Mouse (Mus musculus): ENCODE data around the gene Ccr6.
"Not testable (repeated sequence)": the region's sequence is repeated elsewhere in the genome, so short reads cannot be mapped to it uniquely, and the experiment has no call there.

Ccr6 gene

DNA sequence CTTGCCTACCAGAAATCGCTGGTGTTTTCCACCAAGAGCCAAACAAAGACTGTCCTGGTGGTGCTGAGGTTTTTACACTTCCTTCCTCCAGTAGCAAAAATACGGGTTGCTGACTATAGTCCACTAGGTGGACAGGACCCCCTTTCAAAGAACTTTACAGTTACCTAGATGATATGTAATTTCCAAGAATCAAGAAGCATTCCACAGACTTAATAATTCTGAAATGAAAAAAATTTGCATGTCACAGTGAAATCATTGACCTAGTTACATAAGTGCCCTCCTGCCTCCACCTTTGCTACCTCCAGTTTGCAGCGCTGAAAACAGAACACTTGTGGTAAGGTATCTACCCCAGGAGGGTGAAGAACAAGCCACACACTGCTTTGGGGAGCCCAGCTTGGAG lies at the start of gene Ccr6:
TSS of gene Ccr6 (plus strand) at position 301 of the 400 bp plus-strand sequence.
- DNase-seq = no peak

DNA sequence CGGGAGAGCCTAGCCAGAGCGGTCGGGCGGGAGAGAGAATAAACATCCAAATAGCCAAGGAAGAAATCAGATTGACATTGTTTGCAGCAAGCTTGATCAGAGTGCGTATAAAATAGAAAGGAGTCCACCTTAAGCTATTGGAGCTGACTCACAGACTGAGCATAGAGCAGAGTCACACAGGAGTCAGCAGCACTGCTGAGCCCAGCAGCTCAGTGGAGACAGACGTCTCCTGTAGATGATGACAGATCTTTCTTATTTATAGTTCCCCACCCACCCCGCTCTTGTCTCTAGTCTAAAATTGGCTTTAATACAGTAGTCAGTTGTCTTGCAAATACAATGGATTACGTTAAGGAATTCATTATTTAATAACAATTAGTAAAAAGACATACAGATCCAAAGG lies 42.2 kb upstream of the Ccr6 start:
- DNase-seq = no peak

DNA sequence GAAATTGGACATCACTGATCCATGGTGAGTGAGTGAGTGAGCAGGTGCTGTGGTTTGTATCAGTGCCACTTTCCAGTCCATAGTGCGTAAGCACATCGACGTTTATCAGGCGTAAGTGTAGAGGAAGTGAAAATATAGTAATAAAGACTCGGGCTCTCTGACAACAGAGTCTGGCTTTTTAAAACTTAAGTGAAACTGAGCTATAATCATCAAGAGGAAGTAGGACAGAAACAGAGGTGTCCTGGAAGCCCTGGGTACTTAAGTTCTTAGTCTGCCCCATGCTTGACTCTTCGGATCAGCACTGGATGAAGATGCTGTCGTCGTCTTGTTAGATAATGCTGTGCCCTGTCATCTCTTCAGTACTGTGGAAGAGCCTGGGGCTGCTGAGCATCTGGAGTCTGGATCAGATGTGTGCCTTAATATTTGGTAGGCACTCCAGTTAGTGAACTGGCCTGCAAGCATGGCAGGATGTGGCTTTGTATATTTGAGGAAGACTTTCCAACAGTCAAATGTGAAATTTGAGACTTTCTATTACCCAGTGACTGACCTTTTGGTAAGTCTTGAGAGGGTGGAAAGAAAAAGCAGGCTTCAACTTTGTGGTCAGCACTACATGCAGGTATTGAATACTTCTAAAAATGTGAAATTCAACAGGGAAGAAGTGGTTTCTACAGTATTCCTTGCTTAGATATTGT lies 40.0 kb upstream of the Ccr6 start:
- DNase-seq = no peak

DNA sequence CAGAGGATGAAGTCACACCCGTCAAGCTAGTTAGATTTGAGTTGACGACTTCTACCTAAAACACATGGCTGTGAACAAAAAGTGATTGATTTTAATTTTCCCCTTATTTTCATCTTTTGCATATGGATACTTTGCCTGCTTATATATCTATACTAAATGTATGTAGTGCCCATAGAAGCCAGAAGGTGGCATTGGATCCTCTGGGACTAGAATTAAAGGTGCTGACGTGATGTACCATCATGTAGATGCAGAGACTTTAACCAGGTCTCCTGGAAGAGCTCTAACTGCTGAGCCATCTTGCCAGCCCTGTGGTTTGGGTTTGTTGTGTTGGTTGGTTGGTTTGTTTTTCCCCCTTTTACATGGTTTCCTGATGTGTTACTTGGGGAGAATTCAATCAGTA lies 38.2 kb upstream of the Ccr6 start:
- DNase-seq = no peak

DNA sequence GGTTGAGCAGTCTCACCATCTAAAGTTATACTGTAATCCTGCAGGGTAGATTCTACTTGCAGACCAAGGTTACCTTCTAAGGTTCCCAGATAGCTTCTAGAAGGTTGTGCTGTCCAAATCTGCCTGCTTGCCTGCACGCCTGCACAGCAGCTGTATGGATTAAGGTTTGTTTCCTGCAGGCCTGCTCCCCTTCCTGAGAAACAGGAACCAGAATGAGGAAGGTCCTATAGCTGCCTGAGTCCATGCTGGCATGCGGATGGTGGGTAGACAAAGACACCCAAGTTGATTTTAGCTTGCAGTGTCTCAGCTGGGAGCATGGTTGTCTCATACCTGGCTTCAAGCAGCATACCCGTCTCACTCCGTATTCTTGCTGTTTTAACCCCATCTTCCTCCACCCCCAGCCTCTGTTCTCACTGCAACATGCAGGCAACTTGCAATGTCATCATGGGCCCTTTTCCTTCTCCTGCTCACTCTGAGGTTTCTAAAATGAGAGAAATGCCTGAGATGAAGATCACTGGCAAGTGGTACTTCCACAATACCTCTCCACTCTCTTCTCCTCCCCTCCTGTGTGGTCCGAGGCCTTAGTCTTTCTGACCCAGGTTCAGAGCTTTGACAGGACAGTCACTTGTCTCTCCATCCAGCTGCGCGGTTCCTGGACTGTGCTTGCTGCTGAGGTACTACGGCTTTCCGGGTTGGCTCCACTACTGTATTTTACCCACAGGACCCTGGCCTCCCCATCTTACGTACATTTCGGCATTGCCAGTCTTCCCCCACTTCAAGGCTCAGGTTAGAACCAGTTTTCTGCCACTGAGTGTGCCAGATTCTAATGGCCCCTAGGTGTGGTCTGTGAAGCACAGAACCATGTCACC lies 36.5 kb upstream of the Ccr6 start:
- no peak for DNase-seq

DNA sequence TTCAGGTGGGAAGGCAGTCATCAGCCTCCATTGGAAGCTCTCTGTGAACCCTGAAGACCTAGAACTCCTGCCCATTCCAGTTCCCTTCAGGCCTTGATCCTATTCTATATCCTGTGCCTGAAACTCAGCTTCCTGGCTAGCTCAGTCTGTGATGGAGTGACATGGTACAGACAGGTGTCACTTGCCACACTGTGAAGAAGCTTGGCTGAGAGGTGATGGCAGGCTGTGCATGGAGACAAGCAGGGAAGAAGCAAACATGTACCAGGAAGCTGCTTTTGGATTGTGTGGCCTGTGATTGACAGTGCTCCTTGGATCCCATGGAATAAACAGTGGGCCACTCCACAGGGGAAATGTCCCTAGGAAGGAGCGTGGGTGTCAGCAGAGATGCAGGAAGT lies 35.9 kb upstream of the Ccr6 start:
- DNase-seq = no peak

DNA sequence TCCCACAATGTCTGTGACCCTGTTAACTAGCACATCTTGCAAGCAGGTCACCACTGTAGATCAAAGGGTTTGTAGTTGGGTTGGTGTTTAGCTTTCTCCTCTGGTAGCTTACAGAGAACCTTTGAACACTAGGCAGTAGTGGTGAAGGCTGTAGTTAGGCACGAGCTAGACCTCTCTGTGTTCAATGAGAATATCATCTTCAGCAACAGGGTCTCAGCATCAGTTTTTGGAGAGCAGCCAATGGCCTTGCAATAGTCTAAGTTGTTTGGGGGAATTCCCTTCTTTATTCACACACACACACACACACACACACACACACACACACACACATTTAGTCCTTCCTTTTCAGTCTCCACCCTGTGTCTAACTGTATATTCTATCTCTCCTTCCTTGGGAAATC lies 32.4 kb upstream of the Ccr6 start:
- no peak for DNase-seq

DNA sequence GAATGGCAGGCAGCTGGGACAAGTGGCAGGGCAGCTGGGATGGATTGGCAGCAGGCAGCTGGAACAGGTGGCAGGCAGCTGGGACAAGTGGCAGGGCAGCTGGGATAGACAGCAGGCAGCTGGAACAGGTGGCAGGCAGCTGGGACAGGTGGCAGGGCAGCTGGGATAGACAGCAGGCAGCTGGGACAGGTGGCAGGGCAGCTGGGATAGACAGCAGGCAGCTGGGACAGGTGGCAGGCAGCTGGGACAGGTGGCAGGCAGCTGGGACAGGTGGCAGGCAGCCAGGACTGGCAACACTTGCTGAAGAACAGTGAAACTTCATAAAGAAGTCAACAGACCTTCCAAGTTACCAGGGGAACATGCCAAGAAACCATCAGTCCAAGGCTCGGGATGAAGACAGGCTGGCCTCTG lies 30.6 kb upstream of the Ccr6 start:
- not testable (repeated sequence) for DNase-seq

DNA sequence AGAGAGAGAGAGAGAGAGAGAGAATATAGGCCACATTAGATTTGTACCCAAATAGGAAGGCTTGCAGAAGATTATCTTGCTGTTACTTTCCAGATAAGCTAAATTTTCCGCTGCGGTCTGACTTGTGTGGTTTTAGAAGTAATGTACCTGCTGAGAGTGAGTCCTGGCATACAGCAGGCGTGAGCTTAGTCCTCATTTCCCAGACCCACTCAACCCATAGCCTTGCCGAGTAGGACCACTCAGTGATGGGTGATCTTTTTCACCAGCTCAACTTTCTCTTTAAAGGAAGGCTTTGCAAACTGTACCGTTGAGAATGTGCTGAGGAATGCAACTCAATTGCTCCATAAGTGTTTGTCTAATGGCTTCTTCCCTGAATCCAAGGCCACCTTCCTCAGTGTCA lies 29.2 kb upstream of the Ccr6 start:
- DNase-seq = no peak

DNA sequence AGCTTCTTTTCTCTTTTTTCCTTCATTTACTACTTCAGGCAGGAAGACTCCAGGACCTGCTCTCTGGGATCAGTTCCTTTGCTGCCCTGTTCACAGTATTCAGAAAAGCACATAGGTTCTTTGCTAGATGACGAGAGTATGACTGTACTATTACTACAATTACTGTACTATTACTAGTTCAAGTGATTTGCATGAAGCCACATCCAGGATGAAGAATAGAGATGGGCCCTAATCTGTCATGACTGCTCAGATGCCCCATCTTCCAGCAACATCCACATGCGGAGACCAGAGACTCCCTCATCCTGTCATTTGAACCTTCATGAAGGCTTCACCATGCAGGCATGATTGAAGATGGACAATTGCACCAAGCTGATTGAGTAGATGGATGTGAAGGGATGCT lies 26.1 kb upstream of the Ccr6 start:
- no peak for DNase-seq

DNA sequence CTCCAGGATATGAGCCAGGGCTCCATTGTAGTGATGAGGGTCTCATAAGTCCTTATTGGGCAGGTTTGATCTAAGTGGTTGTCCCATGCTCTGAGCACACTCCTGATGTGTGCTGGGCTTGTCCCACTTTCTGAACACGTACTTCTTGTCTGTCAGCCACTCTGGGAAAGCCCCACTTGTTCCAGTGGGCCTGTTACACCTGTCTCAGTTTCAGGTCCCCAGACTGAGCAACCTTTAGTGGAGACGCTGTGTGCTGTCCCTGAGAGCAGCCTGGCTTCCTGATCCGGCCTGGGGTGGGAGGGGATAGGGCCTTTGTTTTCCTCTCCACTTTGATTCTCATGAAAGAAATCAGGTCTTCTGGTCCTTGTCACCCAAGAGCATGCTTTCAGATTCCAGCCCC lies 25.7 kb upstream of the Ccr6 start:
- no peak for DNase-seq

DNA sequence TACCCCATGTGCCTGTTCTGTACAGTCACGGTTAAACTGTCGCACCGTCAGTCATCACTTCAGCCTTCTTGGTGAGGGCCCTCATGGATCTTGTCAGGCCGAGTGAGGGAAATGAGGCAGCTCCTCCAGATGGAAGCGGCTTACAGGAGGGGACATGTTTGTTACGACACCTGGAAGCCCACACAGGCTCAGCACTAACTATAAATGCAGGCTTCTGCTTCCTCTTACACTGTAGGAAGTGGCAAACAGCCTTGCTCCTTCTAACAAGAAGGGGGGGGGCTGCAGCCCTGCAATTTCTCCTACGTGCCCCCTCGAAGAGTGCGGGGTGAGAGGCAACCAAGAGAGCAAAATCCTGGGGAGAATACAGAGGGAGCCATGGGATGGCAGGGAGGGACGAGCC lies 25.2 kb upstream of the Ccr6 start:
- no peak for DNase-seq

DNA sequence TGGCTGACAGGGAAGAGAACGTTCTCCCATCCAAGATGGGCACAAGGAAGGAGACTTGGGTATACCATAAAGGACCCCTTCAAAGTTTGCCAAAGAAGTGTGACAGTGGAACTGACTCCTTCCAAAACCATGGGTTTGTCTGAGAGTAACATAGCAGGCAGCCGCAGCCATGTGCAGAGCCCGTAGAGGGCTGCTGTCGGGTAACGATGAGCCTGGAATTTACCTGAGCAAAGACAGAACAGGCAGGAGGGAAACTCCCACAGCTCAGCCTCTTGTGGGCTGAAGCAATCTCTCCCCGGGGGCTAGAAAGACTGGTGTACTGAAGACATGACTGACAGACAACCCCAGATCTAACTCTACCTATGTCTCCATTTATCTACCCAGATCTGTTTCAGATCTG lies 24.4 kb upstream of the Ccr6 start:
- DNase-seq = no peak

DNA sequence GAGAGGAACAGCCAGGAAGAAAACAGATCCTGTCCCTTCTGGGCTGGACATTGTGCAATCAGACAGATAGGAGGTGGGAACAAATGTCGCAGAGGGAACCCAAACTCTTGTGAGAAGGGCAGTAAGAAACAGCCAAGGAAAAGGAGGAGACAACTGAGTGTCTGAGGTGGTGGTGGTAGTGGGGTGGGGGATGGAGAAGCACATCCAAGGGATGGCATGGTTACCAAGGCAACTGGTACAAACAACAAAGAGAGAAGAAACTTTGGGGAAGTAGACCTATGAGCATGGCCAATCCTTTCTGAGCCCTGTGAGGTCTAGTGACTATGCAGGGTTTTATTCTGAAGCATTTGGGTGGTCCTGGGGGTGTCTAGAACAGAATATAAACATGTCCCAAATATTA lies 21.5 kb upstream of the Ccr6 start:
- no peak for DNase-seq

DNA sequence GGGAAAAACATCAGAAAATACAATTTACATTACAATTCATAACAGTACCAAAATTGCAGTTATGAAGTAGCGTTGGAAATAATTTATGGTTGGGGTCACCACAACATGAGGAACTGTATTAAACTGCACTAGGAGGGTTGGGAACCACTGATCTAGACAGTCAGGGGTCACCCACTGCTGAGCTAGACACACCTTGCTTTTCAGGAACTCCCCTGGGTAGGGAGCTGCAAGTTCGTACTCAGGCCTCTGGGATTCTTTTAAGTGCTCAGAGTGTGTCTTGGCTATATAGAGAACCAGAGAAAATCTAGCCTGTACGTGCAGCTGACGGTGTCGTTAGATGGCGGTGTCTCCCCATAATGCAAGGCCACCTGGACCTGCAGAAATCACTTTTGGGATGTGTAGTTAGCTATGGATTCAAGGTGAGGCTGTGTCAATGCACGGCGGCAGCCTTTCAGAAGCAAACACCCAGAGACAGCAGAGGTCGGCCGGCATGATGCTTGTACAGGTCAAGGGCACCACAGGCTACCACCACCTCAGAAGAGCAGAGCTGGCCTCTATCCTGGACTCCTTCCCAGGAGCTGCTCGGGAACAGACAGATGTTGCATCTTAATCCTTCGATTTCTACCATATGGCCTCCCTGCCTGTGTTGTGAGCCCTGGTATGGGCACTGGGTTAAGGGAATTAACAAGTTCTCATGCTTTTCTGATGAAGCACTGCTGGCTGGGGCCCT lies 20.7 kb upstream of the Ccr6 start:
- no peak for DNase-seq

DNA sequence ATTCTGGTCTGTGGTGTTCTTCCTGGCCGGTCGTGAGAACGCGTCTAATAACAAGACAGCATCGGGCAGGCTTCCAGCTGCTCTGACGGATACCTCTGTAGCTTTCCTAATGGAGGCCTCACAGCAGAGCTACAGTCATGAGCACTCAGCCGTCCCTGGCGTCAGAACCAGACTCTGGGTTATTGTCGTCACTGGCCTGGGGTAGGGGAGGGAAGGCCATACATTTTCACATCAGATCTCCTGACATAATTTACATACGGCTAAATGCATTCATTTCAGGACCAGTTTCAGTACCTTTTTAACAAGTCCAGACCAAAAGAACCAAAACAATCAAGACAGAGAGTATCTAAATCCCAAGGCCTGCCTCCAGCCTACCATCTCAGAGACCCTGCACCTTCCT lies 12.6 kb upstream of the Ccr6 start:
- DNase-seq = no peak

DNA sequence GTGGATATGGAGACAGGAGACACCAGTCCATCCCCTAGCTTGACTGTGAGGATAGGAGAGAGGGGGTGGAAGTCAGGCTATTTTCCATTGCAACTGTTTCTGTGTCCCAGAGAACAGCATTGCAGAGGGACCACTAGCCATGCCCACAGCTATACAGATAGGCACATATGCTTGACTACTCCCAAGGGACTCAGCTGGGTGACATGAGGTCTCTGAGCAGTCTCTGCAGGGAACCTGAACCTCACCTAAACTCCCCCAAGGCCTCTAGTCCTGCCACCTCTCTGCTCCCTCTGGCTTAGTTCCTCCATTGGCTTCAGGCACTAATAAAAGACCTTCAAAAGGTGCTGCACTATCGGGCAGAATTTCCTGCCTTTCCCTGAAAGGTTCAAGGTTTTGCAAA lies 11.8 kb upstream of the Ccr6 start:
- DNase-seq = no peak

DNA sequence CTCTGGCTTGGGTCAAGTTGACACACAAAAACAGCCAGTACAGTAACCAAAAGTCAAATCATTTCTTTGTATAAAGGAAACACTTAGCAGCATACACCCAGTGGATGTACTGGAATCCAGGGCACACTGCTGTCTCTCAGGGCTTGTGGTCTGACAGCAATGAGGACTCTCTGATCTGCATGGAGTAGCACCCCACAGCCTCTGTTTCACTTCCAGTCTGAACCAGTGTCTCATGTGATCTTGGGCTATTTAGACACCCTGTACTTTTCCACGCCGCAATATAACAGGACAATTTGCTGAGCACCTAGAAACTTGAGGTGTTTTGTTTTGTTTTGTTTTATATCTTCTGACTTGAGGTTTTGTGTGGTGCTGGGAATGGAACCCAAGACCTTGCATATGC lies 10.7 kb upstream of the Ccr6 start:
- DNase-seq = no peak

DNA sequence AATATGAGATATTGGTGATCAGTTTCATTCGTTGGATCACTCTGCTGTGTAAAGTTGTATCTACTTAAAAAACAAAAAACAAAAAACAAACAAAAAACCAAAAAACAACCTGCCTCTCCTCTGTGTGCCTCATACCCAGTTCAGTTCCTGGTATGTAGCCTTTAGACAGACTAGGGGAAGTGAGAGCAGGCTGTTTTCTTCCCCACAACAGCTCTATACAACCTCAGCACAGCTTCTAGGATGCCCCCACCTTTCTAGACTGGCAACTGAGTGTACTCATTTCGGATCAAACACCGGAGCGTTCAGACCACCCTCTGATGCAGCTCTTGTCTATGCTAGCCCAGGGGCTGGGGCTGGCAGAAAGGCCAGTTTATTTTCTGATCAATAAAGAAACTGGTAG lies 10.1 kb upstream of the Ccr6 start:
- DNase-seq = no peak

DNA sequence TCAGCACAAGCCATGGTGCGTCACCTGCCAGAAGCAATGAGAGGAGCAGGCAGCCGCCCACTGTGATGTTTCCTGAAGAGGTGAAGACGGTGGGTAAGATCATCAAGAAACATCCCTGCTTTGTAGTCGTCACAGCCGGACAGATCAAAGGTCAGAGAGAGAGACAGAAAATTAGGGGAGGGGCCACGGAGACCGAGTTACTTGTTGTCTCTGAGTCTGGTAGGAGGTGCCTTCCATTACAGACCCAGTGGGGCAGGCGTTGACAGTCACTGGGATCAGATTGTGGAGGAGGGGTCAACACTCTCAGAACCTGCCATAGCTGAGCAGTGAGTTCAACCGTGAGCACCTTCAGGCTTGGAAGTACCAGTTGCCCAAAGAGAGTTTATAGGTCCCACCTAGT lies 7.2 kb upstream of the Ccr6 start:
- peak in 1 of 2 experiments; percentile 4 for DNase-seq

DNA sequence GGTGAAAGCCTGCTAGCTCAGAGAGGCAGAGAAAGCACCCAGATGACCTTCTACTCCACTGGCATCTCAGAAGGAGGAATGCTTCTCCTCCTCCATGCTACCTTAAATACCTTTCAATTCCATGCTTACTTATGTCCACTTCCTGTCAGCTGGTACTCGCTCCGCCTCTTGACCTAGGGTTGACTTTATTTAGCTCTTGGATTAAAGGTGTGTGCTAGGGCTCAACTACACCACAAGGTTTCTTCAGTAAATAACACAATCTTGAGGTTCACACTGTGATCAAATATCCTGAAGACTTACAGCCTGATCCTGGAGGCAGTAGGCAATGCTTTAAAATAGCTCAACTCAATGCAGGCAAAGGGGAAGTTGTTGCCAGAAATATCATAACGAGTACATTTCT lies 6.2 kb upstream of the Ccr6 start:
- DNase-seq = no peak

DNA sequence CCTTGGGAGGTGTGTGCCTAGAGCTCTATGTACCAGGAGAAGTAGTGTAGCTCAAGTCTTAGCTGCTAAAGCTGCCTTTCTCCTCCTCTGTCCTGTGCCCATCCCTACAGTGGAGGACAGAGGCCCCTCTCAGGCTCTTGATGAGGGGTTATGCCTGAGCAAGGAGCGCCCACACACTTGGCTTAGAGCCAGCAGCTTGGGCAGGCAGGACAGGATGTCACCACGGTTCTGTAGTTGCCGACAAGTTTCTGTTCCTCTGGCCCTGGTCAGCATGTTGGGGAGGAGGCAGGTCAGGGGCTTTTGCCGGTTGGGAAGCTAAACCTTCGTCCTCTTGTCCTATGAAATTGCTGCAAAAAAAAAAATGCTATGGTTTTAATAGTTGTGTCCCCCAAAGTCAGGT lies 3.8 kb upstream of the Ccr6 start:
- peak in 1 of 2 experiments; percentile 41 for DNase-seq

DNA sequence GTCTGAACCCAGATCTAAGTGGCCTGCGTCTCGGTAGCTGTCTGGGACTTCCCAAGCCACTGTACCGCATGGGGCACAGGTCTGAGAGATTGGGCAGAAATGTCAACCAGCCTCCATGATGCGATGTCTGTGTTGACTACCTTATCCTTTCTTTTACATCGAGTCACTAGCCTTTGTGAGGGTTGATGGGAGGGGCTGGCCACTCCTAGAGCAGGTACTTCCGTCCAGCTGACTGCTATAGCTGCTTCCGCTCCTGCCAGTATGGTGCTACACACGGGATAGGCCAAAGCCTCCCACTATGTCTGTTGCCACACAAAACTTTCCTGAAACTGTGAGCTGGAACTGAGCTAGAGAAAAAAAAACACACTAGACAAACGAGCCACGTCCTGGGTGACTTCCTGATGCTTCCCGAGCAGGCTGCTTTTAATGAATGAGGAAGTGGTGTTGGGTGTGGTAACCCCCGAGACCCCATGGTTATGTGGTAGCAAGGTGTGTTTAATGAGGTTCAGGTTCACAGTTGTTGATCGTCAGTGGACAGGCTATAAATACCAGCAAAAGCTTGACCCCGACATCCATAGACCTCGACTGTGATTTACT lies 2.1 kb upstream of the Ccr6 start:
- no peak for DNase-seq
